Mouse (Mus musculus) hindbrain, embryonic 16.5 days (tissue): Measurements from ENCODE around the gene Dock2. TPM values are rescaled to one million over a fixed set of nuclear protein-coding genes. Genes with fewer than 3 reads are reported as not detected.
A peak's percentile ranks its signal among the peaks of the same experiment; 100 is the strongest.

ENCODE experiments used
- ATAC-seq: fragments of 200-750 bp; cut with Nextera tagmentation; 2 replicates; pipeline ENCODE4 v1.8.0; 2017; ENCODE audit warnings: moderate TSS enrichment, moderate library complexity
- H3K27ac ChIP-seq: fragments of 300-500 bp; sonication (generic); 2 replicates; pipeline ENCODE4 v1.5.1; 2014; ENCODE audit warnings: low read depth, mild to moderate bottlenecking, control low read depth, low read length, moderate library complexity
- H3K27me3 ChIP-seq: fragments of 300-500 bp; sonication (generic); replicated peaks from 2 replicates; pipeline ENCODE4 v1.6.1; 2014; ENCODE audit warnings: low read length; ENCODE audit not compliant: control insufficient read depth, insufficient read depth
- H3K36me3 ChIP-seq: fragments of 300-500 bp; sonication (generic); 2 replicates; pipeline ENCODE4 v1.6.1; 2014; ENCODE audit warnings: mild to moderate bottlenecking, low read length, moderate library complexity, mixed read lengths; ENCODE audit not compliant: control insufficient read depth, insufficient read depth
- H3K4me1 ChIP-seq: fragments of 300-500 bp; sonication (generic); 2 replicates; pipeline ENCODE4 v1.6.1; 2014; ENCODE audit warnings: low read depth, low read length; ENCODE audit not compliant: control insufficient read depth, insufficient read depth
- H3K4me2 ChIP-seq: fragments of 300-500 bp; sonication (generic); 2 replicates; pipeline ENCODE4 v1.6.1; 2014; ENCODE audit warnings: mild to moderate bottlenecking, low read length, control low read depth, moderate library complexity
- H3K4me3 ChIP-seq: fragments of 300-500 bp; sonication (generic); 2 replicates; pipeline ENCODE4 v1.5.1; 2014; ENCODE audit warnings: mild to moderate bottlenecking, low read length, control low read depth, moderate library complexity
- H3K9ac ChIP-seq: fragments of 300-500 bp; sonication (generic); 2 replicates; pipeline ENCODE4 v1.6.1; 2014; ENCODE audit warnings: low read depth, mild to moderate bottlenecking, control low read depth, low read length, moderate library complexity
- H3K9me3 ChIP-seq: fragments of 300-500 bp; sonication (generic); 2 replicates; pipeline ENCODE4 v1.6.1; 2014; ENCODE audit warnings: mild to moderate bottlenecking, low read length, moderate library complexity; ENCODE audit not compliant: control insufficient read depth
- WGBS: fragments of 180-500 bp; shearing (Covaris S2); extraction: QIAGEN DNeasy Blood & Tissue Kit; methylation state at CpG from one replicate; pipeline ENCODE4 v1.1.7; 2014; 5-methylcytosine and 5-hydroxymethylcytosine counted together
- polyA plus RNA-seq: library from polyadenylated mRNA; unstranded; fragments of >200 nt; fragmentation: Nextera tagmentation; extraction: Ambion mirVana; gene quantifications from 2 replicates; pipeline ENCODE4 v1.2.1, GENCODE M21; 2015

The Dock2 gene
- polyA plus RNA-seq, 1 experiment from 2014 or later, result 0.55 TPM

DNA sequence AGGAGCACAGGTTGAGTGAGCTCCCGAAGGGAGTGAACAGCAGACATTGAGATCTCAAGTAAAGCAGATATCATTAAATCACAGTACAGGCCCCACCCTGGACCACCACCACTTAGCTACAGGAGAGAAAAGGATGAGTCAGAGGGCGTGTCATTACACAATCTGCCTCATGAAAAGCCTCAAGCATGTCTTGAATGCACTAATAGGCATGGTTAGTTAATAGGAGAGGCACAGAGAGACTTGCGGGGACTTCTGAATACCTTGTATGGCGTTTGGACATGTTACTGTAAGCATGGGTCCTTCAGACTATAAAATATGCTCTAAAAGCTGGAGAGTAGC lies 78.6 kb downstream of the Dock2 start:
- no peaks in the 10 kb centered on the region for H3K27me3 ChIP-seq
- H3K4me1 ChIP-seq, result no peaks in the 10 kb centered on the region
- H3K9me3 ChIP-seq, result no peaks in the 10 kb centered on the region
- H3K4me3 ChIP-seq, result no peak overlapping the region
- H3K9ac ChIP-seq, result no peak overlapping the region
- H3K36me3 ChIP-seq, result no peaks in the 10 kb centered on the region
- no peak overlapping the region for H3K4me2 ChIP-seq
- H3K27ac ChIP-seq, result no peak overlapping the region
- peak; percentile 13; the same call in 1 of the 2 replicates for ATAC-seq
- WGBS, result 62% methylated on average over 4 of the region's 4 CpGs

DNA sequence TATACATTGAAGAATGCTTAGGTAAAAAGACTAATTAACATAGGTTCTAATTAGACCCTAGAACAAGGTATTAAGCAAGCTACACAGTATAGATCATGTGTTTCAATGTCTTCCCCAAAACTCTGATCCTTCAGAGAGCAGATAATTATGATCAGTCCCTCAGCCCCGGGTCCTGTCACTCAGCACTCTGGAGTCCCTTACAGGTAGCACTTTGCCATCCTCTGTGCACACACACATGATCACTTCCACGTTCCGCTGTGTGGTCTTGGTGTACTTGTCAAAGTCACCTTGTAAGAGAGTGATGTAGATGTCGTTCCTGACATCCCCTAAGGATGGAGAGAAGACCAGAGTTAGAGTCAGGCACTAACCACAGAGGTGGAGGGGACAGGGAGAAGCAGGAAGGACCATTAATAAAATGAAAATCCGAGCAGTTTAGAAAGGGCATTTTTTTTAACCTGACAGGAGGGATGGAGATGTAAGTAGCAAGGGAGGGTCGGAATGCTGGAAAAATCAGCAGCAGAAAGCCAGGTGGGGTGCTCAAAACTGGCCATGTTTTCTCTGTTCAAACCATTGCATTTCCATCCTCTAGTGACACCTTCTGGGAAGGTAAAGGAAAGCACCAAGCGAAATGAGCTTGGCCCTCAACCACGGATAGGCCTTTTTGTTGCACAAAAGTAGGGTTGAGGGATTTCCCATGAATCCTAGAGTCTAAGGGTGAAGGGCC lies 79.1 kb downstream of the Dock2 start:
- 57% methylated on average over 8 of the region's 8 CpGs for WGBS
- peak; percentile 76 for ATAC-seq

DNA sequence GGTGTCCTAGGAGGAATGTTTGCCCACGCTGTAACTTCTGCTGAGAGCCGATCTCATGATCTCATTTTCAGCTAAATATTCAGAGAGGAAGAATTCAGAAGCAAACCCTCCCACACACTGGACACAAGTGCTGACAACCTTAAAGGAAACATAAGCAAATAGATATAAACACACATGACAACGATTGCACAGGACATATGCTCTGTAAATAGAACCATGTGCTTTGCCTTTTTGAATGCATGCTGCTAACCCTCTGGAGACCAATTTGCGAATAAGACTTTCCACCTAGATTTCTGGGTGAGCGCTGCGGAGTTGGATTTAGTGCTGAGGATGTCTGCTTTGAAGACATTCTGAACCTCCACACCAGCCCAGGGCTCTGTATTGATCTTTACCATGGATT lies 79.8 kb downstream of the Dock2 start:
- Histone ChIP-seq H3K9ac (no peak overlapping the region), H3K27me3 (no peaks in the 10 kb centered on the region), H3K4me3 (no peak overlapping the region), H3K4me2 (no peak overlapping the region), H3K27ac (no peak overlapping the region), H3K36me3 (no peaks in the 10 kb centered on the region), H3K4me1 (no peaks in the 10 kb centered on the region), H3K9me3 (no peaks in the 10 kb centered on the region)
- WGBS, result 58% methylated on average over 6 of the region's 6 CpGs
- no peak for ATAC-seq

More for the DNA sequence above, 79.1 kb downstream of the Dock2 start:
- H3K27ac ChIP-seq, result no peak overlapping the region
- no peak overlapping the region for H3K4me2 ChIP-seq
- H3K4me3 ChIP-seq, result no peak overlapping the region
- H3K4me1 ChIP-seq, result no peaks in the 10 kb centered on the region
- no peaks in the 10 kb centered on the region for H3K27me3 ChIP-seq
- H3K9me3 ChIP-seq, result no peaks in the 10 kb centered on the region
- H3K36me3 ChIP-seq, result no peaks in the 10 kb centered on the region
- no peak overlapping the region for H3K9ac ChIP-seq

DNA sequence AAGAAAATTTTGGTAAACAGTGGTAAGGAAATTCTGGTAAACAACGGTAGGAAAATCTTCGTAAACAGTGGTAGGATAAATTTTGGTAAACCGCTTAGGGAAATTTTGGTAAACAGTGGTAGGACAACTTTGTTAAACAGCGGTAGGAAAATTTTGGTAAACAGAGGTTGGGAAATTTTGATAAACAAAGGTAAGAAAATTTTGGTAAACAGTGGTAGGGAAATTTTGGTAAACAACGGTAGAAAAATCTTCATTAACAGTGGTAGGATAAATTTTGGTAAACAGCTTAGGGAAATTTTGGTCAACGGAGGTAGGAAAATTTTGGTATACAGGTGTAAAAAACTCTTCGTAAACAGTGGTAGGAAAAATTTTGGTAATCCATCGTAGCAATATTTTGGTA lies 101.9 kb downstream of the Dock2 start:
- H3K9me3 ChIP-seq, result peaks cover 5% of the 10 kb centered on the region; the same call in 1 of the 2 replicates
- H3K9ac ChIP-seq, result no peak overlapping the region
- H3K4me1 ChIP-seq, result no peaks in the 10 kb centered on the region
- no peaks in the 10 kb centered on the region for H3K27me3 ChIP-seq
- H3K36me3 ChIP-seq, result peaks cover 4% of the 10 kb centered on the region; the same call in 1 of the 2 replicates
- WGBS, result 60% methylated on average over 8 of the region's 8 CpGs
- no peak overlapping the region for H3K4me2 ChIP-seq
- ATAC-seq, result no peak
- H3K4me3 ChIP-seq, result no peak overlapping the region
- H3K27ac ChIP-seq, result no peak overlapping the region

DNA sequence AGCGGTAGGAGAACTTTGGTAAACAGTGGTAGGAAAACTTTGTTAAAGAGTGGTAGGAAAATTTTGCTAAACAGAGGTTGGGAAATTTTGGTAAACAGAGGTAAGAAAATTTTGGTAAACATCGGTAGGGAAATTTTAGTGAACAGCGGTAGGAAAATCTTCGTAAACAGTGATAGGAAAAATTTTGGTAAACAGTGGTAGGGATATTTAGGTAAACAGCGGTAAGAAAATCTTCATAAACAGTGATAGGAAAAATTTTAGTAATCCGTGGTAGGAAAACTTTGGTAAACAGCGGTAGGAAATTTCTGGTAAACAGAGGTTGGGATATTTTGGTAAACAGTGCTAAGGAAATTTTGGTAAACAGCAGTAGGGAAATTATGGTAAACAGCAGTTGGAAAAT lies 239.1 kb downstream of the Dock2 start:
- 87% methylated on average over 7 of the region's 7 CpGs for WGBS
- Histone ChIP-seq H3K9ac (no peak overlapping the region), H3K27me3 (no peaks in the 10 kb centered on the region), H3K9me3 (peaks cover 10% of the 10 kb centered on the region), H3K27ac (no peak overlapping the region), H3K4me3 (no peak overlapping the region), H3K4me2 (no peak overlapping the region), H3K4me1 (no peaks in the 10 kb centered on the region), H3K36me3 (peaks cover 2% of the 10 kb centered on the region; the same call in 1 of the 2 replicates)
- ATAC-seq, result no peak

DNA sequence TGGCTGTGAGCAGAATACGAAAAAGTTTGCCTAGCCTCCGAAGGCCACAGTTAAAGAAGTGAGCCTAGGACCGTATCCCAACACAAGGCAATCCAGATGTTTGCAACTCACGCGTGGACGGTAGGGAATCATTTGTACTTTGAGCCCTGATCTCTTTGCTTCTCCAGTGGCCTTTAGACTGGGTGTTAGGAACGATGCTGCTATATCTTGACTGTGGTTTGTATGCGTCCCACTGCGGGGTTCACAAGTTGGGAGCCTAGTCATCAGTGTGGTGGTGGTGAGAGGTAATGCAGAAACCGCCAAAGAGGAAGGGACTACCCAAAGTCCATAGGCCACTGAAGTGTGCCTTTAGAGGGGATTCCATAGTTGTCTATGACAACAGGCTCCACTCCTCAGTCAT lies 251.6 kb downstream of the Dock2 start:
- Histone ChIP-seq H3K9ac (no peak overlapping the region), H3K4me1 (no peaks in the 10 kb centered on the region), H3K27ac (no peak overlapping the region), H3K27me3 (no peaks in the 10 kb centered on the region), H3K4me3 (no peak overlapping the region), H3K4me2 (no peak overlapping the region), H3K9me3 (no peaks in the 10 kb centered on the region), H3K36me3 (no peaks in the 10 kb centered on the region)
- no peak for ATAC-seq
- 92% methylated on average over 10 of the region's 10 CpGs for WGBS

DNA sequence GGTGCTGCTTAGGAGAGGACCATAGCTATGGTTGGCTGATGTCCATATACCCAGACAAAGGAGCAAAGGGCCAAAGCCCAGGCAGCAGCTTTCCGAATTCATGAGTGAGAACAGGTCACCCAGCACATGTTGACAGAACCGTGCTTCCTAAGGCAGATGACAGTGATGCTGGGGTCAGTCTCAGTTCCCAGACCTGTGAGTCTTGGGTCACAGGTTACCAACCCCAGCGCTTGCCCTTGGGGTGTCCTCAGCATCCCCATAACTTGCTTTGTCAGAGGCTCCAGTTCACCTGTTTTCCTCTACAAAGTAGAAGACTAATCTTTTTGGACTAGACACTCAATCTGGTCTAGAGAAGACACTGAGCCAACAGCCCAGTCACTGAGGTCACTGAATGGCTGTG lies 252.7 kb downstream of the Dock2 start:
- no peak for ATAC-seq

DNA sequence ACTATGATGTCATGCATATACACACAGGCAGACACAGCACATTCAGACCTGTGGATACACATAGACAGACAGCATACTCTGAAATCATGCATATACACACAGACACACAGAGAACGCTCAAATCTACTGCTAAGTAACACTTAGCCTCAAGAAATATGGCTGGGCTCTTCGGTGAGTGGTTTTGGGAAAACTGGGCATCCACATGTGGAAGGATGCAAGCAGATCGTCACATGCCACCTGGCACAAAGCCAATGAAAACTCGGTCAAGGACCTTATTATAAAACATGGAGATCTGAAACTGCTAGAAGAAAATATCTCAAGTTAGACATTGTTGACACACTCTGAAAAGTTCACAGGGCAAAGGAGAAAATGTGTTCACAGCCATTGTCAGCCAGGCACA lies 255.7 kb downstream of the Dock2 start:
- no peak for ATAC-seq
- no peak overlapping the region for H3K4me3 ChIP-seq
- H3K9ac ChIP-seq, result no peak overlapping the region
- no peaks in the 10 kb centered on the region for H3K9me3 ChIP-seq
- H3K36me3 ChIP-seq, result no peaks in the 10 kb centered on the region
- 90% methylated on average over 4 of the region's 4 CpGs for WGBS
- no peaks in the 10 kb centered on the region for H3K4me1 ChIP-seq
- H3K27me3 ChIP-seq, result no peaks in the 10 kb centered on the region
- H3K4me2 ChIP-seq, result no peak overlapping the region
- H3K27ac ChIP-seq, result no peak overlapping the region

More for the DNA sequence above, 252.7 kb downstream of the Dock2 start:
- Histone ChIP-seq H3K36me3 (no peaks in the 10 kb centered on the region), H3K27ac (no peak overlapping the region), H3K4me2 (no peak overlapping the region), H3K4me3 (no peak overlapping the region), H3K9ac (no peak overlapping the region), H3K9me3 (no peaks in the 10 kb centered on the region), H3K27me3 (no peaks in the 10 kb centered on the region), H3K4me1 (no peaks in the 10 kb centered on the region)
- WGBS, result 94% methylated on average over 3 of the region's 3 CpGs

DNA sequence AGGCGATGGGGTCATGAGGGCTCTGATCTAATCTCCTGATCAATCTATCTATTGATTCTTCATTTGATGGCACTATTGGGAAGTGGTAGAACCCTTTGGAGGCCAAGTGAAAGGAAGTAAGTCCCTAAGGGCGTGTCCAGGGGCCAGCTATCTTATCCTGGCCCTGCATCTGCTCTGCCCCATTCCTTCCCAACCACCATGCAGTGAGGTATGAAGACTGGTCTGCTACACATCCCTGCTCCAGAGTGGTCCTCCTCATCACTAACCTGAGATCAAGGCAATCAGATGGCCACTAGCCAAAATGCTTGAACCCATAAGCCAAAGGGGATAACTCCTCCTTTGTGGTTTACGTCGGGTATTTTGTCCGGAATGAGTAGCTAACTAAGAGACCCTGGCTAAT lies 256.5 kb downstream of the Dock2 start:
- Histone ChIP-seq H3K4me1 (no peaks in the 10 kb centered on the region), H3K36me3 (no peaks in the 10 kb centered on the region), H3K9ac (no peak overlapping the region), H3K9me3 (no peaks in the 10 kb centered on the region), H3K27me3 (no peaks in the 10 kb centered on the region), H3K27ac (no peak overlapping the region), H3K4me2 (no peak overlapping the region), H3K4me3 (no peak overlapping the region)
- WGBS, result 89% methylated on average over 5 of the region's 5 CpGs
- ATAC-seq, result no peak
